Mouse (Mus musculus): Measurements from ENCODE around the gene Kcnip4.

- TF ChIP-seq POLR2A (IDR thresholded peaks at IDR 0.05; ENCODE audit: low read depth, low read length) (no peak), CTCF (IDR thresholded peaks at IDR 0.05; ENCODE audit: extremely low read depth, insufficient read depth, insufficient read length, insufficient replicate concordance) (no peak)
Observed at GRCm38 (mm10) chr5:49498743-49499142, 26.0 kb downstream of the Kcnip4 start.
